ENCODE assay signal across 19 mouse cellular contexts in genomic region chr13:82354355-82354754, GRCm38 (mm10).
"Had no signal": no experiment of that assay in that cellular context is flagged by ENCODE, and none has a peak within 500 bp of the region (broad histone marks: within the 10 kb centered on the region; RNA-seq: fewer than 3 reads in every experiment).

No protein-coding gene starts in this region.

- H3K36me3 ChIP-seq: lung, embryonic 15.5 days; midbrain, embryonic 13.5 days; midbrain, embryonic 15.5 days; neural tube, embryonic 13.5 days; neural tube, embryonic 15.5 days had no signal

- H3K4me3 ChIP-seq: lung, embryonic 15.5 days; megakaryocyte, embryonic 14.5 days; midbrain, embryonic 13.5 days; midbrain, embryonic 15.5 days; neural tube, embryonic 13.5 days; neural tube, embryonic 15.5 days had no signal

- H3K4me2 ChIP-seq: lung, embryonic 15.5 days; midbrain, embryonic 11.5 days; midbrain, embryonic 13.5 days; midbrain, embryonic 15.5 days; neural tube, embryonic 13.5 days; neural tube, embryonic 15.5 days had no signal

- DNase-seq: liver, postnatal 0 days; lung, adult 2 months; lung, postnatal 14 days; lung, postnatal 36 days; retina, postnatal 1 day; right cerebral cortex, adult 18-20 months; right cerebral cortex, postnatal 25 days; right cerebral cortex, postnatal 4 days; spleen, adult 18-20 months; thymus, adult 18-20 months; thymus, postnatal 14 days; thymus, postnatal 36 days had no signal

- H3K27me3 ChIP-seq: lung, embryonic 15.5 days; megakaryocyte, embryonic 14.5 days; midbrain, embryonic 13.5 days; midbrain, embryonic 15.5 days; neural tube, embryonic 13.5 days; neural tube, embryonic 15.5 days had no signal
